Mouse (Mus musculus): ENCODE data around the gene Cyp8b1. TPM values are rescaled to one million over a fixed set of nuclear protein-coding genes. Genes with fewer than 3 reads are reported as not detected.
A peak's percentile ranks its signal among the peaks of the same experiment; 100 is the strongest.

Cyp8b1 gene
- polyA plus RNA-seq, 1 experiment from 2014 or later, result not detected

DNA sequence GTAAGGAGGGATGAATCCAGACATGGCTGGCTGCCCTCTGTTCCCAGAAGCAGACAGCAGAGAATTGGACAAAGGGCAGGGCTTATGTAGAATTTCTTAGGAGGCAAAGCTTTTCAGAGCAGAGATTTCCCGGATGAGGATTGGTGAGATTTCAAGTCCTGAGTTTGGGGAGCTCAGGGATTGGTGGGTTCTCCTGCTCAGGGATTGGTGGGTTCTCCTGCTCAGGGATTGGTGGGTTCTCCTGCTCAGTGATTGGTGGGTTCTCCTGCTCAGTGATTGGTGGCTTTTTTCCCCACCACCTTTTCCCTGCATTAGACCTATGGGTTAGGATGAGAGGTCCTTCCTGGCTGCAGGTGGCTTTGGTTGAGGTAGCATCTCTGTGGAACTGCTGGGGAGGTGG is 20.8 kb upstream of the Cyp8b1 start:
- H3K27me3 ChIP-seq, result 0 out of 2 replicates have a peak, but pooled peaks cover 3% of the 10 kb centered on the region
- no peak overlapping the region for H3K9ac ChIP-seq
- H3K9me3 ChIP-seq (replicated peaks), result no peaks in the 10 kb centered on the region
- 83% methylated on average over 1 of the region's 1 CpGs for WGBS
- 0 out of 2 replicates have a peak, but pooled peaks have one; percentile 22 for ATAC-seq (ENCODE audit: low FRiP score)
- H3K4me3 ChIP-seq, result no peak overlapping the region
- peak overlapping the region; percentile 50; the same call in 1 of the 2 replicates for H3K4me2 ChIP-seq (replicated peaks)
- H3K4me1 ChIP-seq, result no peaks in the 10 kb centered on the region
- H3K36me3 ChIP-seq, result no peaks in the 10 kb centered on the region
- 0 out of 2 replicates have a peak overlapping the region, but pooled peaks have one; percentile 64 for H3K27ac ChIP-seq

DNA sequence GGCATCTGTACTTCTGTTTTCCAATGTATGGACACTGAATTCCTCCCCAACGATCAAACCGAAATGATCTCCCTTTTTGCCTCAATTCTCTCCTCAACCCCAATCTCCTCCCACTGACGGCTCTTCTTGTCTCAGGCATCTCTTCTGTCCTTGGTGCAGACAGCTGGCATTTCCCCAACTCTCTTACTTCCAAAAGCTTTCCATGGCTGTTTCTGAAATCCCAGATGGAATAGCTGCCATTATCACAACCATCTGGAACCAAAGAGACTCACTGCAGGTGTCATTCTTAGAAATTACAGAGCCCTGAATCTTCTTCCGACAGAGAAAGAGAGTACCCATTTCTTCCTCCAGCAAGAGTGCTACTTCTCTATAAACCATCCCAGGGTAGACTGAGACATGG is 18.8 kb upstream of the Cyp8b1 start:
- 83% methylated on average over 4 of the region's 4 CpGs for WGBS
- 0 out of 2 replicates have a peak, but pooled peaks cover 3% of the 10 kb centered on the region for H3K27me3 ChIP-seq
- no peak overlapping the region for H3K9ac ChIP-seq
- H3K27ac ChIP-seq, result no peak overlapping the region
- no peaks in the 10 kb centered on the region for H3K9me3 ChIP-seq (replicated peaks)
- H3K36me3 ChIP-seq, result no peaks in the 10 kb centered on the region
- H3K4me1 ChIP-seq, result no peaks in the 10 kb centered on the region
- ATAC-seq (ENCODE audit: low FRiP score), result no peak
- H3K4me3 ChIP-seq, result no peak overlapping the region
- H3K4me2 ChIP-seq (replicated peaks), result no peak overlapping the region

- no peak for ATAC-seq (ENCODE audit: low FRiP score)
- 21% methylated on average over 2 of the region's 2 CpGs for WGBS
- Histone ChIP-seq H3K4me2 (replicated peaks) (no peak overlapping the region), H3K9me3 (replicated peaks) (no peaks in the 10 kb centered on the region), H3K27me3 (no peaks in the 10 kb centered on the region), H3K4me1 (no peaks in the 10 kb centered on the region), H3K36me3 (no peaks in the 10 kb centered on the region), H3K27ac (no peak overlapping the region), H3K9ac (no peak overlapping the region), H3K4me3 (no peak overlapping the region)
These were observed 12.4 kb upstream of the Cyp8b1 start for GRCm38 (mm10) chr9:121928498-121928897.

DNA sequence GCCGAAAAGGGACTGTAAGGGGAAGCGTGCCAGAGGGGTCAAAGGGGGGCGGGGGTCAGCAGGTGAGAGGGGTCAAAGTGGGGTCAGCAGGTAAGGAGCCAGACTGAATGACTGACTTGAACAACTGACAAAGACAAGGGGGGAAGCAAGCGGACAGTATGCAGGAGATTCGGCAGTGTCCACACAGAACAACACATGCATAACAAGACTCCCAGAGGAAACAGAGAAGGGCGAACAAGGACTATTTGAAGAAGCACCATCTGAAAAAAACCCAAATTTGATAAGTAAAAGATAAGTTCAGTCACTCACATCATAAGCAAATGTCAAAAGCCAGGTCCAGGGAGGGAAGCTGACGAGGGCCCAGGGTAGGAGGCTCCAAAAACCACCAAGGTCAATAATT is 11.6 kb upstream of the Cyp8b1 start:
- no peak overlapping the region for H3K4me3 ChIP-seq
- H3K4me2 ChIP-seq (replicated peaks), result no peak overlapping the region
- no peaks in the 10 kb centered on the region for H3K4me1 ChIP-seq
- H3K27me3 ChIP-seq, result no peaks in the 10 kb centered on the region
- WGBS, result 86% methylated on average over 7 of the region's 7 CpGs
- ATAC-seq (ENCODE audit: low FRiP score), result no peak
- H3K27ac ChIP-seq, result no peak overlapping the region
- no peaks in the 10 kb centered on the region for H3K9me3 ChIP-seq (replicated peaks)
- H3K36me3 ChIP-seq, result no peaks in the 10 kb centered on the region
- H3K9ac ChIP-seq, result no peak overlapping the region

DNA sequence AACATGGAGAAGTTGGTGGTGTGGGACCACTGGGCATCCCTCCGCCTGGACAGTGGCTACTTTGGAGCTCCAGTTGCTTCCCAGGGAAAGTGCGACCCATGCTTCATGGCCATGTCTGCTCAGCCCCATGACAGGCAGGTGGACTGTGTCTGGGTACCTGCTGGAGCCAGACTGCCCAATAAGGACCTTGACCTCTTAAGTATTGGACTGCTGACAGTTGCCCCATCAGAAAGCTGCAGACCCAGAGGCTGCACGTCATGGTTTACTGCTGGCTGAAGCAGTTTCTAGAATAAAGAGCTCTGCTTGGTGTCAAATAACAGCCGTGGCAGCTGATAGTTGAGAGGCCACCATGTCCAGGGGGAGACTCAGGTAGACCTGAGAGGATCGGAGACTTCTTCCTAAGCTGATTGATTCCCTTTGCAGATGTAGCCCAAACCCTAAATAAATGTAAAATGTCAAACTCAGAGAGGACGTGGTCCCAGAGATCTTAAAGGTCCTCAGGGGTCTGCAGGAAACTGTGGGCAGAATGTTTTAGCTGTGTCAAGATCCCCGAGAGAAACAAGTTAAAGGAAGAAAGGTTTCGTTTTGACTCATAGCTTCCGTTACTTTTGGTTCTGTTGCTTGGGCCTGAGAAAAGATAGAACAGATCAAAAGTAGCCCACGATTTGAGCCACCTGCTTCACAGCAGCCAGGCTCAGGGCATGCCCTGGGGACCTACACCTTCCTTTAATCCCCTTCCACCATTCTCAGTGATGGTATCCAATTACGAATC is 10.7 kb upstream of the Cyp8b1 start:
- Histone ChIP-seq H3K27me3 (no peaks in the 10 kb centered on the region), H3K4me2 (replicated peaks) (no peak overlapping the region), H3K4me1 (no peaks in the 10 kb centered on the region), H3K27ac (no peak overlapping the region), H3K9me3 (replicated peaks) (no peaks in the 10 kb centered on the region), H3K4me3 (no peak overlapping the region), H3K36me3 (no peaks in the 10 kb centered on the region), H3K9ac (no peak overlapping the region)
- WGBS, result 68% methylated on average over 11 of the region's 11 CpGs
- ATAC-seq (ENCODE audit: low FRiP score), result no peak

GRCm38 (mm10) chr9:121925959-121926358 is 9.9 kb upstream of the Cyp8b1 start:
- no peaks in the 10 kb centered on the region for H3K9me3 ChIP-seq (replicated peaks)
- H3K4me2 ChIP-seq (replicated peaks), result no peak overlapping the region
- no peak for ATAC-seq (ENCODE audit: low FRiP score)
- no peak overlapping the region for H3K27ac ChIP-seq
- H3K4me3 ChIP-seq, result no peak overlapping the region
- no peaks in the 10 kb centered on the region for H3K36me3 ChIP-seq
- no peaks in the 10 kb centered on the region for H3K4me1 ChIP-seq
- no peak overlapping the region for H3K9ac ChIP-seq
- WGBS, result 83% methylated on average over 8 of the region's 8 CpGs
- H3K27me3 ChIP-seq, result no peaks in the 10 kb centered on the region

- H3K9me3 ChIP-seq (replicated peaks), result no peaks in the 10 kb centered on the region
- no peak overlapping the region for H3K4me3 ChIP-seq
- H3K27ac ChIP-seq, result no peak overlapping the region
- no peak for ATAC-seq (ENCODE audit: low FRiP score)
- H3K4me1 ChIP-seq, result no peaks in the 10 kb centered on the region
- 91% methylated on average over 9 of the region's 9 CpGs for WGBS
- no peak overlapping the region for H3K4me2 ChIP-seq (replicated peaks)
- H3K27me3 ChIP-seq, result no peaks in the 10 kb centered on the region
- H3K36me3 ChIP-seq, result no peaks in the 10 kb centered on the region
- H3K9ac ChIP-seq, result no peak overlapping the region
These were observed 8.9 kb upstream of the Cyp8b1 start for GRCm38 (mm10) chr9:121924901-121925560.

DNA sequence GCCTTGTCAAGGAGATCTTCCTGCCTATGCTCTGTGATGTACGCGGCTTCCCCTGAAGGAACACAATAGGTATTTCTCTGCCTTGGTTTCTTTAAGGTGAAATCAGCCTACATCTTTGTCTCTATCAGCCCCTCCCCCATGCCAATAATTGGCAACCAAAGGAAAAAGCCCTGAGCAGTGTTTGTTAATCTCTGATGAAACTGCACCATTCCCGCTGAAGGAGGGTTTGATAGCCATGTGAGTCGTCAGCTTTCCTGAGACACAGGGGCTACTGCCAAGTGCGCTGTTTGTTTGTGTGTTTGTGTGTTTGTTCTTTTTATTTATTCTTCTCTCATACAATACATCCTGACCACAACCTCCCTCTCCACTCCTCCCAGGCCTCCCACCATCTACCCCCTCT is 7.8 kb upstream of the Cyp8b1 start:
- Histone ChIP-seq H3K9me3 (replicated peaks) (no peaks in the 10 kb centered on the region), H3K27ac (no peak overlapping the region), H3K4me2 (replicated peaks) (no peak overlapping the region), H3K4me3 (no peak overlapping the region), H3K36me3 (no peaks in the 10 kb centered on the region), H3K27me3 (no peaks in the 10 kb centered on the region), H3K9ac (no peak overlapping the region), H3K4me1 (no peaks in the 10 kb centered on the region)
- whole genome bisulfite sequencing, result 86% methylated on average over 5 of the region's 5 CpGs
- ATAC-seq (ENCODE audit: low FRiP score), result no peak

DNA sequence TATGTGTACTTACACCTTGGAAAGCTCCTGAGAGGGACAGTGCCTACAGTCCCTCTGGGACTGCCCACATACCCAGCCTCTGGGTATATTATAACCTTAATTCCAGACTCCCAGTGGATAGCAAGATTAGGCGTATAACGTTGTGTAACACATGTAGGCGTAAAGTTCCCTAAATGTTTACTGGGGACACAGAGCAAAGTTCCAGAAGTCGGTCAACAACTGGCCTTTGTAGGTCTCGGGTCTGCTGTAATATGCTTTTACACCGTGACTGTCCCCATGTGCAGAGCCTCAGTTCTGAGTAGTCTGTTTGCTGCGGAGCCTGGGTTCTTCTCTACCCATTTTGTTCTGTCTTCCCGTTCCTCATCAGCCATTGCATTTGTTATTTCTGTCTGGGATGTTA is 7.3 kb upstream of the Cyp8b1 start:
- no peak overlapping the region for H3K4me2 ChIP-seq (replicated peaks)
- H3K9ac ChIP-seq, result no peak overlapping the region
- H3K4me1 ChIP-seq, result no peaks in the 10 kb centered on the region
- H3K27me3 ChIP-seq, result no peaks in the 10 kb centered on the region
- no peaks in the 10 kb centered on the region for H3K9me3 ChIP-seq (replicated peaks)
- 88% methylated on average over 8 of the region's 8 CpGs for WGBS
- H3K4me3 ChIP-seq, result no peak overlapping the region
- no peak for ATAC-seq (ENCODE audit: low FRiP score)
- no peaks in the 10 kb centered on the region for H3K36me3 ChIP-seq
- no peak overlapping the region for H3K27ac ChIP-seq

GRCm38 (mm10) chr9:121919027-121919501 is 3.0 kb upstream of the Cyp8b1 start:
- WGBS, result 77% methylated on average over 10 of the region's 10 CpGs
- no peak overlapping the region for H3K9ac ChIP-seq
- ATAC-seq (ENCODE audit: low FRiP score), result no peak
- no peaks in the 10 kb centered on the region for H3K9me3 ChIP-seq (replicated peaks)
- H3K36me3 ChIP-seq, result no peaks in the 10 kb centered on the region
- no peak overlapping the region for H3K4me3 ChIP-seq
- H3K27me3 ChIP-seq, result no peaks in the 10 kb centered on the region
- H3K4me1 ChIP-seq, result no peaks in the 10 kb centered on the region
- no peak overlapping the region for H3K27ac ChIP-seq
- H3K4me2 ChIP-seq (replicated peaks), result no peak overlapping the region

DNA sequence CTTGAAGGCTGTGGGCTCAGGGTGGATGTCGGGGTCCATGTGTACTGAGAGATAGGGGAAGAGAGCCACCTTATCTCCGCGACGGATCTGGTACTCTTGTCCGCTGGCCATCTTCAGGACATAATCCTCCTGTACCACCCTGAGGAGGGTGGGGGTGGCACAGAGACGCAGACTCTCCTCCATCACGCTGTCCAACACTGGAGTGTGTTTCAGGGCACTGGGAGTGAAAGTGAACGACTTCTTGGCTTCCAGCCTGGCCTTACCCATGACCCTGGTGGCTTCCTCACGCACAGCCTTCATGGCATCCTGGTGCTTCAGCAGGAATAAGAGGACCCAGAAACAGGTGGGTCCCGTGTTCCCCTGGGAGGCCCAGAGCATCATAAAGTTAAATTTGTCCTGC is 1.0 kb downstream of the Cyp8b1 start:
- 90% methylated on average over 10 of the region's 10 CpGs for WGBS
- H3K4me3 ChIP-seq, result no peak overlapping the region
- H3K27me3 ChIP-seq, result no peaks in the 10 kb centered on the region
- H3K27ac ChIP-seq, result no peak overlapping the region
- no peaks in the 10 kb centered on the region for H3K36me3 ChIP-seq
- no peaks in the 10 kb centered on the region for H3K4me1 ChIP-seq
- no peak overlapping the region for H3K9ac ChIP-seq
- no peak overlapping the region for H3K4me2 ChIP-seq (replicated peaks)
- ATAC-seq (ENCODE audit: low FRiP score), result no peak
- H3K9me3 ChIP-seq (replicated peaks), result no peaks in the 10 kb centered on the region

DNA sequence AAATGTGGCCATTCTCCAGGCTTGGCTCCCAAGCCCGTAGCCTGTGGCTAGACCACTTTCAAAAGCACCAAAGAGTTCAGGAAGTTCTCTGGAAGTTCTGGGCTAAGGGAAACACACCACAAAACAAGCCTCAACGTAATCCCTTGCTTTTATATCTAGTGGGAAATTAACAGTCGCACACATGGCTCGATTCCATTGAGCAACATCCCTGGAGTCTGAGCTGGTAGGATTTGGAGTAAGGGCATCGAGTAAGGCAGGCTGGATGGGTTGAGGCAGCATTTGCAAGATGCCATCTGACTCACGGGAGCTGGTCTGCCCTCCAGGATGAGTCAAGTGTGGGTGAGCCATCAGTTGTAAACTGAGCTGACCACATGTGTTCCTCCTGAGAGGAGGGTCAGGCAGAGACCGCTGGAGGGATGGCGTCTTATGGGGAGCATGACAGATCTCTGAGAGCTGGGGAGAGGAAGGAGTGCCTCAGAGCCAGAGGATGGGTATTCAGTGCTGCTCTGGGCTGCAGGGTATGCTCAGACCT is 1.8 kb downstream of the Cyp8b1 start:
- Histone ChIP-seq H3K27me3 (no peaks in the 10 kb centered on the region), H3K9me3 (replicated peaks) (no peaks in the 10 kb centered on the region), H3K27ac (no peak overlapping the region), H3K4me3 (no peak overlapping the region), H3K4me2 (replicated peaks) (no peak overlapping the region), H3K4me1 (no peaks in the 10 kb centered on the region), H3K36me3 (no peaks in the 10 kb centered on the region), H3K9ac (no peak overlapping the region)
- WGBS, result 84% methylated on average over 8 of the region's 8 CpGs
- ATAC-seq (ENCODE audit: low FRiP score), result no peak
